9 mouse cellular contexts compared by ENCODE assay signal in genomic region chr1:59434071-59434470, GRCm38 (mm10). TPM values are rescaled to one million over a fixed set of nuclear protein-coding genes. Genes with fewer than 3 reads are reported as not detected.
DNase-seq lines count a peak whose midpoint lies in the region; ATAC-seq lines count a peak whose summit lies in the region.
"Had no signal": no experiment of that assay in that cellular context is flagged by ENCODE, and none has a peak within 500 bp of the region (broad histone marks: within the 10 kb centered on the region; RNA-seq: fewer than 3 reads in every experiment).

No protein-coding gene starts in this region.

- intact Hi-C loops in heart, postnatal 14 days (cut with DNase I) = no loop called here

- DNase-seq in kidney, adult 11 months = peak; percentile 44
- peak; percentile 69 for DNase-seq in cerebellum, adult 8-10 months
- peak; percentile 66 to 77 for DNase-seq in heart, postnatal 14 days
- peak; percentile 40 for DNase-seq in lung, postnatal 14 days
- DNase-seq in layer of hippocampus, adult 9-10 months (ENCODE audit: low spot score) = no peak
- no peak for DNase-seq in limb, embryonic 10.5 days (ENCODE audit: low spot score)
- DNase-seq in left cerebral cortex, adult 8-10 months (ENCODE audit: low spot score in 2 of 2) = no peak

- no peak overlapping the region for H3K4me3 ChIP-seq in kidney, embryonic 15.5 days (replicated peaks)
- no peak overlapping the region for H3K4me3 ChIP-seq in limb, embryonic 10.5 days
- H3K4me3 ChIP-seq: liver, embryonic 15.5 days had no signal

- no peaks in the 10 kb centered on the region for H3K27me3 ChIP-seq in kidney, embryonic 15.5 days
- H3K27me3 ChIP-seq in limb, embryonic 10.5 days (ENCODE audit: low read depth, poor library complexity, severe bottlenecking) = no peaks in the 10 kb centered on the region
- H3K27me3 ChIP-seq: liver, embryonic 15.5 days had no signal

- ATAC-seq in kidney, embryonic 15.5 days (replicated peaks; ENCODE audit: low FRiP score) = no peak

- no peak overlapping the region for H3K27ac ChIP-seq in kidney, embryonic 15.5 days
- no peak overlapping the region for H3K27ac ChIP-seq in limb, embryonic 10.5 days
- H3K27ac ChIP-seq: liver, embryonic 15.5 days had no signal

- WGBS in kidney, embryonic 15.5 days = 70% methylated on average over 3 of the region's 3 CpGs
- 86% methylated on average over 3 of the region's 3 CpGs for WGBS in limb, embryonic 10.5 days

- H3K4me2 ChIP-seq in kidney, embryonic 15.5 days = no peak overlapping the region
- H3K4me2 ChIP-seq: liver, embryonic 15.5 days had no signal

- no peaks in the 10 kb centered on the region for H3K36me3 ChIP-seq in kidney, embryonic 15.5 days
- no peaks in the 10 kb centered on the region for H3K36me3 ChIP-seq in limb, embryonic 10.5 days
- H3K36me3 ChIP-seq: liver, embryonic 15.5 days had no signal

- no peaks in the 10 kb centered on the region for H3K9me3 ChIP-seq in kidney, embryonic 15.5 days (replicated peaks)
- H3K9me3 ChIP-seq in limb, embryonic 10.5 days (replicated peaks) = no peaks in the 10 kb centered on the region
- H3K9me3 ChIP-seq: liver, embryonic 15.5 days had no signal

- peaks cover 40% of the 10 kb centered on the region for H3K4me1 ChIP-seq in kidney, embryonic 15.5 days
- H3K4me1 ChIP-seq in limb, embryonic 10.5 days = peaks cover 33% of the 10 kb centered on the region

- no peak overlapping the region for H3K9ac ChIP-seq in kidney, embryonic 15.5 days
- H3K9ac ChIP-seq: liver, embryonic 15.5 days had no signal

RNA-seq across cellular contexts. Expression of gene Fzd7, which starts 48.2 kb away (rescaled TPM):
- polyA plus RNA-seq in kidney, embryonic 15.5 days (2015; fragmentation: Nextera tagmentation; extraction: Ambion mirVana) = 19.1 and 19.5 TPM in 2 replicates
- 1 to 10 TPM; 4.7 to 6.4 TPM for total RNA-seq in heart, postnatal 14 days (2021)
- polyA plus RNA-seq in limb, embryonic 10.5 days (2016; fragmentation: Nextera tagmentation; extraction: Ambion mirVana) = 13.2 and 13.5 TPM in 2 replicates
- total RNA-seq in left cerebral cortex, adult 8-10 months (2022) = 1 to 10 TPM; 7.7 to 9.5 (median 8.2) TPM

Comparison
In these comparisons a context has a peak if more than half of its experiments do, and no peak if none do; other contexts are left out.
1. DNase-seq: peak in kidney, adult 11 months (single experiment), cerebellum, adult 8-10 months (single experiment), heart, postnatal 14 days (2 of 2) and lung, postnatal 14 days (single experiment); none in layer of hippocampus, adult 9-10 months (single experiment), limb, embryonic 10.5 days (single experiment) and left cerebral cortex, adult 8-10 months (0 of 2).